Mouse (Mus musculus): Measurements from ENCODE around the gene Actl6b. TPM values are rescaled to one million over a fixed set of nuclear protein-coding genes. Genes with fewer than 3 reads are reported as not detected.

Actl6b gene
- 100 to 1,000 TPM; 124 to 134 TPM for total RNA-seq (2021)
- long read RNA-seq, transcript Actl6b-205 (14 exons, 1,592 nt), result major isoform, 49 of 104 reads
- long read RNA-seq, partial matches to known transcripts, result 15 of 104 reads
- long read RNA-seq, other reads (novel, unspliced or antisense), result 38 of 104 reads

- DNase-seq (ENCODE audit: low spot score in 2 of 2), result peak; percentile 89 to 92
Measured at GRCm38 (mm10) chr5:137553411-137553837, at the start of gene Actl6b. Gene Actl6b, plus strand, starts transcription at chr5:137553517.

GRCm38 (mm10) chr5:137504041-137504440, 49.3 kb upstream of the Actl6b start:
- DNase-seq (ENCODE audit: low spot score in 2 of 2), result peak in 1 of 2 experiments; percentile 15

- DNase-seq (ENCODE audit: low spot score in 2 of 2), result peak; percentile 80 to 87
Measured at GRCm38 (mm10) chr5:137510014-137510501, 43.3 kb upstream of the Actl6b start.

GRCm38 (mm10) chr5:137510573-137511390, 42.5 kb upstream of the Actl6b start:
- peak; percentile 40 to 47 for DNase-seq (ENCODE audit: low spot score in 2 of 2)

- peak in 1 of 2 experiments; percentile 12 for DNase-seq (ENCODE audit: low spot score in 2 of 2)
Measured at GRCm38 (mm10) chr5:137511706-137512105, 41.6 kb upstream of the Actl6b start.

GRCm38 (mm10) chr5:137512847-137513794, 40.2 kb upstream of the Actl6b start:
- DNase-seq (ENCODE audit: low spot score in 2 of 2), result peak in 1 of 2 experiments; percentile 54

GRCm38 (mm10) chr5:137513951-137514721, 39.2 kb upstream of the Actl6b start:
- no peak for DNase-seq (ENCODE audit: low spot score in 2 of 2)

GRCm38 (mm10) chr5:137514811-137515210, 38.5 kb upstream of the Actl6b start:
- no peak for DNase-seq (ENCODE audit: low spot score in 2 of 2)

- peak; percentile 48 to 50 for DNase-seq (ENCODE audit: low spot score in 2 of 2)
Measured at GRCm38 (mm10) chr5:137518436-137518835, 34.9 kb upstream of the Actl6b start, which contains the start of gene Gigyf1. Gene Gigyf1, plus strand, starts transcription at chr5:137518548.

GRCm38 (mm10) chr5:137519691-137520550, 33.4 kb upstream of the Actl6b start:
- DNase-seq (ENCODE audit: low spot score in 2 of 2), result no peak

- no peak for DNase-seq (ENCODE audit: low spot score in 2 of 2)
Measured at GRCm38 (mm10) chr5:137521861-137522260, 31.5 kb upstream of the Actl6b start.

GRCm38 (mm10) chr5:137522711-137523110, 30.6 kb upstream of the Actl6b start:
- no peak for DNase-seq (ENCODE audit: low spot score in 2 of 2)

- no peak for DNase-seq (ENCODE audit: low spot score in 2 of 2)
Measured at GRCm38 (mm10) chr5:137523396-137524250, 29.7 kb upstream of the Actl6b start.

- no peak for DNase-seq (ENCODE audit: low spot score in 2 of 2)
Measured at GRCm38 (mm10) chr5:137524251-137524515, 29.1 kb upstream of the Actl6b start.

GRCm38 (mm10) chr5:137524671-137525070, 28.6 kb upstream of the Actl6b start:
- DNase-seq (ENCODE audit: low spot score in 2 of 2), result no peak

- no peak for DNase-seq (ENCODE audit: low spot score in 2 of 2)
Measured at GRCm38 (mm10) chr5:137525511-137525910, 27.8 kb upstream of the Actl6b start.

- DNase-seq (ENCODE audit: low spot score in 2 of 2), result peak; percentile 44 to 60
Measured at GRCm38 (mm10) chr5:137526192-137526936, 27.0 kb upstream of the Actl6b start.

- no peak for DNase-seq (ENCODE audit: low spot score in 2 of 2)
Measured at GRCm38 (mm10) chr5:137527413-137527812, 25.9 kb upstream of the Actl6b start.
